Mouse (Mus musculus): ENCODE measurements around the gene Ankra2. TPM values are rescaled to one million over a fixed set of nuclear protein-coding genes. Genes with fewer than 3 reads are reported as not detected.

The Ankra2 gene
- polyA plus RNA-seq, 1 experiment from 2014 or later: 19.3 TPM

- H3K9ac ChIP-seq (ENCODE audit: low read depth, low read length): no peak overlapping the region
- H3K36me3 ChIP-seq (ENCODE audit: control insufficient read depth, insufficient read depth): peaks cover 15% of the 10 kb centered on the region
- peak overlapping the region; percentile 60 for H3K4me3 ChIP-seq (ENCODE audit: low read depth, low read length)
- H3K9me3 ChIP-seq (ENCODE audit: control insufficient read depth): no peaks in the 10 kb centered on the region
- no peaks in the 10 kb centered on the region for H3K27me3 ChIP-seq (replicated peaks; ENCODE audit: control insufficient read depth, insufficient read depth, low read length)
- ATAC-seq: no peak
- WGBS: 23% methylated on average over 5 of the region's 5 CpGs
- no peaks in the 10 kb centered on the region for H3K4me1 ChIP-seq (replicated peaks; ENCODE audit: control insufficient read depth, insufficient read depth, low read length)
- H3K4me2 ChIP-seq (replicated peaks; ENCODE audit: low read depth): peak overlapping the region; percentile 94
- no peak for TF ChIP-seq CTCF (IDR thresholded peaks at IDR 0.05; ENCODE audit: low read depth)
- H3K27ac ChIP-seq (ENCODE audit: low read depth, low read length): no peak overlapping the region
Measured at GRCm38 (mm10) chr13:98264111-98264510, 1.2 kb downstream of the Ankra2 start.

GRCm38 (mm10) chr13:98274023-98274422 lies 11.1 kb downstream of the Ankra2 start:
- WGBS: 91% methylated on average over 9 of the region's 9 CpGs
- no peak for TF ChIP-seq CTCF (IDR thresholded peaks at IDR 0.05; ENCODE audit: low read depth)
- Histone ChIP-seq H3K4me2 (replicated peaks; ENCODE audit: low read depth) (no peak overlapping the region), H3K4me1 (replicated peaks; ENCODE audit: control insufficient read depth, insufficient read depth, low read length) (no peaks in the 10 kb centered on the region), H3K27ac (ENCODE audit: low read depth, low read length) (no peak overlapping the region), H3K9me3 (ENCODE audit: control insufficient read depth) (no peaks in the 10 kb centered on the region), H3K9ac (ENCODE audit: low read depth, low read length) (no peak overlapping the region), H3K36me3 (ENCODE audit: control insufficient read depth, insufficient read depth) (peaks cover 58% of the 10 kb centered on the region), H3K27me3 (replicated peaks; ENCODE audit: control insufficient read depth, insufficient read depth, low read length) (no peaks in the 10 kb centered on the region), H3K4me3 (ENCODE audit: low read depth, low read length) (no peak overlapping the region)
- ATAC-seq: no peak

GRCm38 (mm10) chr13:98275646-98276045 lies 12.8 kb downstream of the Ankra2 start:
- H3K27me3 ChIP-seq (replicated peaks; ENCODE audit: control insufficient read depth, insufficient read depth, low read length): no peaks in the 10 kb centered on the region
- TF ChIP-seq CTCF (IDR thresholded peaks at IDR 0.05; ENCODE audit: low read depth): no peak
- H3K36me3 ChIP-seq (ENCODE audit: control insufficient read depth, insufficient read depth): peaks cover 48% of the 10 kb centered on the region
- no peak overlapping the region for H3K9ac ChIP-seq (ENCODE audit: low read depth, low read length)
- H3K9me3 ChIP-seq (ENCODE audit: control insufficient read depth): no peaks in the 10 kb centered on the region
- WGBS: 76% methylated on average over 4 of the region's 4 CpGs
- no peak for ATAC-seq
- H3K27ac ChIP-seq (ENCODE audit: low read depth, low read length): no peak overlapping the region
- H3K4me3 ChIP-seq (ENCODE audit: low read depth, low read length): no peak overlapping the region
- H3K4me2 ChIP-seq (replicated peaks; ENCODE audit: low read depth): no peak overlapping the region
- H3K4me1 ChIP-seq (replicated peaks; ENCODE audit: control insufficient read depth, insufficient read depth, low read length): no peaks in the 10 kb centered on the region

- no peak overlapping the region for H3K9ac ChIP-seq (ENCODE audit: low read depth, low read length)
- H3K4me1 ChIP-seq (replicated peaks; ENCODE audit: control insufficient read depth, insufficient read depth, low read length): no peaks in the 10 kb centered on the region
- 91% methylated on average over 7 of the region's 7 CpGs for WGBS
- TF ChIP-seq CTCF (IDR thresholded peaks at IDR 0.05; ENCODE audit: low read depth): no peak
- no peaks in the 10 kb centered on the region for H3K27me3 ChIP-seq (replicated peaks; ENCODE audit: control insufficient read depth, insufficient read depth, low read length)
- H3K4me3 ChIP-seq (ENCODE audit: low read depth, low read length): no peak overlapping the region
- no peak overlapping the region for H3K4me2 ChIP-seq (replicated peaks; ENCODE audit: low read depth)
- H3K9me3 ChIP-seq (ENCODE audit: control insufficient read depth): no peaks in the 10 kb centered on the region
- no peak for ATAC-seq
- H3K36me3 ChIP-seq (ENCODE audit: control insufficient read depth, insufficient read depth): peaks cover 42% of the 10 kb centered on the region
- no peak overlapping the region for H3K27ac ChIP-seq (ENCODE audit: low read depth, low read length)
Measured at GRCm38 (mm10) chr13:98276253-98276652, 13.4 kb downstream of the Ankra2 start.

GRCm38 (mm10) chr13:98277501-98277900 lies 14.6 kb downstream of the Ankra2 start:
- TF ChIP-seq CTCF (IDR thresholded peaks at IDR 0.05; ENCODE audit: low read depth): peak; percentile 38
- Histone ChIP-seq H3K27ac (ENCODE audit: low read depth, low read length) (no peak overlapping the region), H3K9me3 (ENCODE audit: control insufficient read depth) (no peaks in the 10 kb centered on the region), H3K4me2 (replicated peaks; ENCODE audit: low read depth) (no peak overlapping the region), H3K27me3 (replicated peaks; ENCODE audit: control insufficient read depth, insufficient read depth, low read length) (no peaks in the 10 kb centered on the region), H3K4me1 (replicated peaks; ENCODE audit: control insufficient read depth, insufficient read depth, low read length) (no peaks in the 10 kb centered on the region), H3K36me3 (ENCODE audit: control insufficient read depth, insufficient read depth) (peaks cover 30% of the 10 kb centered on the region), H3K4me3 (ENCODE audit: low read depth, low read length) (no peak overlapping the region), H3K9ac (ENCODE audit: low read depth, low read length) (no peak overlapping the region)
- no peak for ATAC-seq
- 88% methylated on average over 2 of the region's 2 CpGs for WGBS

- 78% methylated on average over 5 of the region's 5 CpGs for whole genome bisulfite sequencing
- Histone ChIP-seq H3K36me3 (ENCODE audit: control insufficient read depth, insufficient read depth) (peaks cover 16% of the 10 kb centered on the region; the same call in 1 of the 2 replicates), H3K4me1 (replicated peaks; ENCODE audit: control insufficient read depth, insufficient read depth, low read length) (no peaks in the 10 kb centered on the region), H3K9ac (ENCODE audit: low read depth, low read length) (no peak within 1 kb of the TSS), H3K9me3 (ENCODE audit: control insufficient read depth) (no peaks in the 10 kb centered on the region), H3K27ac (ENCODE audit: low read depth, low read length) (no peak within 1 kb of the TSS), H3K4me2 (replicated peaks; ENCODE audit: low read depth) (no peak within 1 kb of the TSS), H3K27me3 (replicated peaks; ENCODE audit: control insufficient read depth, insufficient read depth, low read length) (no peaks in the 10 kb centered on the region), H3K4me3 (ENCODE audit: low read depth, low read length) (no peak within 1 kb of the TSS)
- ATAC-seq: no peak
- no peak for TF ChIP-seq CTCF (IDR thresholded peaks at IDR 0.05; ENCODE audit: low read depth)
Measured at GRCm38 (mm10) chr13:98279686-98280085, 16.8 kb downstream of the Ankra2 start, which contains the start of gene Gm21976. Gene Gm21976 (plus strand): TSS chr13:98279887.
